Mouse (Mus musculus): Measurements from ENCODE around the gene Ppp1r12b.

Gene Ppp1r12b

GRCm38 (mm10) chr1:134761534-134761933 lies 194.2 kb downstream of the Ppp1r12b start:
- no peak for DNase-seq (ENCODE audit: low spot score)

GRCm38 (mm10) chr1:134760642-134761041 lies 195.1 kb downstream of the Ppp1r12b start:
- DNase-seq (ENCODE audit: low spot score), result no peak

- DNase-seq (ENCODE audit: low spot score), result no peak
These were observed 196.6 kb downstream of the Ppp1r12b start for GRCm38 (mm10) chr1:134759133-134759532.

- DNase-seq (ENCODE audit: low spot score), result no peak
These were observed 198.5 kb downstream of the Ppp1r12b start for GRCm38 (mm10) chr1:134757230-134757629.

GRCm38 (mm10) chr1:134756190-134756873 lies 199.4 kb downstream of the Ppp1r12b start:
- no peak for DNase-seq (ENCODE audit: low spot score)

- no peak for DNase-seq (ENCODE audit: low spot score)
These were observed 200.1 kb downstream of the Ppp1r12b start for GRCm38 (mm10) chr1:134755548-134756189.

GRCm38 (mm10) chr1:134754818-134755217 lies 200.9 kb downstream of the Ppp1r12b start:
- DNase-seq (ENCODE audit: low spot score), result no peak

GRCm38 (mm10) chr1:134753751-134754630 lies 201.8 kb downstream of the Ppp1r12b start:
- no peak for DNase-seq (ENCODE audit: low spot score)

- DNase-seq (ENCODE audit: low spot score), result no peak
These were observed 203.3 kb downstream of the Ppp1r12b start for GRCm38 (mm10) chr1:134752447-134752846.

GRCm38 (mm10) chr1:134749889-134750288 lies 205.9 kb downstream of the Ppp1r12b start:
- no peak for DNase-seq (ENCODE audit: low spot score)

- DNase-seq (ENCODE audit: low spot score), result peak; percentile 80
These were observed 208.2 kb downstream of the Ppp1r12b start for GRCm38 (mm10) chr1:134747236-134748174.

- DNase-seq (ENCODE audit: low spot score), result peak; percentile 30
These were observed 210.1 kb downstream of the Ppp1r12b start for GRCm38 (mm10) chr1:134745648-134746047.

- DNase-seq (ENCODE audit: low spot score), result peak; percentile 73
These were observed 213.6 kb downstream of the Ppp1r12b start for GRCm38 (mm10) chr1:134741946-134742661.

GRCm38 (mm10) chr1:134741433-134741832 lies 214.3 kb downstream of the Ppp1r12b start:
- DNase-seq (ENCODE audit: low spot score), result peak; percentile 63

- no peak for DNase-seq (ENCODE audit: low spot score)
These were observed 218.3 kb downstream of the Ppp1r12b start for GRCm38 (mm10) chr1:134737463-134737862.

GRCm38 (mm10) chr1:134733659-134734058 lies 222.1 kb downstream of the Ppp1r12b start:
- no peak for DNase-seq (ENCODE audit: low spot score)

- no peak for DNase-seq (ENCODE audit: low spot score)
These were observed 228.5 kb downstream of the Ppp1r12b start for GRCm38 (mm10) chr1:134727256-134727655.

GRCm38 (mm10) chr1:134726480-134726879 lies 229.3 kb downstream of the Ppp1r12b start:
- no peak for DNase-seq (ENCODE audit: low spot score)

- no peak for DNase-seq (ENCODE audit: low spot score)
These were observed 230.5 kb downstream of the Ppp1r12b start for GRCm38 (mm10) chr1:134725276-134725675.

GRCm38 (mm10) chr1:134722891-134723290 lies 232.9 kb downstream of the Ppp1r12b start:
- no peak for DNase-seq (ENCODE audit: low spot score)

GRCm38 (mm10) chr1:134721486-134721885 lies 234.3 kb downstream of the Ppp1r12b start:
- no peak for DNase-seq (ENCODE audit: low spot score)
